Mouse (Mus musculus): ENCODE results near the gene Tnfrsf11a.

DNA sequence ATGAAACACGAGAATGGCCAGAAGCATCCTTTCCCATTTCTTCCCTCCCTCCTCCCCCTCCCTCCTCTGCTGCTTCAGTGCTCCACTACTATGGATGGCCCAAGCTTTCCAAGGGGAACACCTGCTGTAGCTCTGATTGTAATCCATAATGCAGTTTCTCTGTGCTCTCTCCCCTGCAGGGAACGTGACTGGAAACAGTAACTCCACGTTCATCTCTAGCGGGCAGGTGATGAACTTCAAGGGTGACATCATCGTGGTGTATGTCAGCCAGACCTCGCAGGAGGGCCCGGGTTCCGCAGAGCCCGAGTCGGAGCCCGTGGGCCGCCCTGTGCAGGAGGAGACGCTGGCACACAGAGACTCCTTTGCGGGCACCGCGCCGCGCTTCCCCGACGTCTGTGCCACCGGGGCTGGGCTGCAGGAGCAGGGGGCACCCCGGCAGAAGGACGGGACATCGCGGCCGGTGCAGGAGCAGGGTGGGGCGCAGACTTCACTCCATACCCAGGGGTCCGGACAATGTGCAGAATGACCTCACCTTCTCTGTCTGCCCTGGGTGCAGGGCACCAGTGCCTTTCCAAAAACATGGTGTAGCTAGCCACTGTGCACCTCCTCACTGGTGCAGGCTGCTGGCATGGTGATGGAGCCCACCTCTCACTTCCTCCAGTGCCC lies 64.0 kb downstream of the Tnfrsf11a start:
- TF ChIP-seq CTCF (IDR thresholded peaks at IDR 0.05; ENCODE audit: low read depth) (no peak), EP300 (IDR thresholded peaks at IDR 0.05; ENCODE audit: low read depth) (no peak)

Data from heart, postnatal 0 days (tissue).